Mouse (Mus musculus): ENCODE data around the gene Tcea3.

Tcea3 gene

GRCm38 (mm10) chr4:136239622-136240021 lies 7.9 kb upstream of the Tcea3 start:
- DNase-seq, result peak; percentile 87

DNA sequence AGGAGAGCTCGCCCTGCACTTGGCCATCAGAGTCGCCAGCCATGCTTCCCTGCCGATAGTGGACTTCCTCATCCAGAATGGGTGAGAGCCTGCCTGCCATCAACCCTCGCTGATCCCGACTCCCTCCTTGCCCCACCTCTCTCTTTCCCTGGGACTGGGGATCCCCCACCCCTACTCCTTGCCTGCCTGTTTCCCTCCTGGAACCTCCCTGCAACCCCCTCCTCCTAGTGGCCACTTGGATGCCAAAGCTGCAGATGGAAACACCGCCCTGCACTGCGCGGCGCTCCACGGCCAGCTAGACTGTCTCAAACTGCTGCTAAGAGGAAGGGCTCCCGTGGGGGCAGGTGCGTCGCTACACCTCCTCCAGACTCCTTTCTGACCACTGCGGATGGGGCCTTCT lies 7.4 kb upstream of the Tcea3 start:
- no peak for DNase-seq

DNA sequence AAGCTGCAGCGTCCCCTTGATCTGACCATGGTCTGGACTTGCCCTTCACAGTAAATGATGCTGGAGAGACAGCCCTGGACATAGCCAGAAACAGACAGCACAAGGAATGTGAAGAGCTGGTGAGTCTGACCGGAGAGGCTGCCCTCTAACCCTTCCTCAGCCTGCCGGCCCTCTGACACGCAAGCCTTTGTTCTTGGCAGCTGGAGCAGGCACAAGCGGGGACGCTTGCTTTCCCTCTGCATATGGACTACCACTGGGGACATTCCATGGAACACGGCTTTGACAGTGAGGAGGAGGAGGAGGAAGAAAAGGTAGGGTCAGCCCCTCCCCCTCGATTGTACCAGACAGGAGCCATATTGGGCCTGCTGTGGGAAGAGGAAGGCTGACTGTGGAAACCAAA lies 6.6 kb upstream of the Tcea3 start:
- DNase-seq, result no peak

DNA sequence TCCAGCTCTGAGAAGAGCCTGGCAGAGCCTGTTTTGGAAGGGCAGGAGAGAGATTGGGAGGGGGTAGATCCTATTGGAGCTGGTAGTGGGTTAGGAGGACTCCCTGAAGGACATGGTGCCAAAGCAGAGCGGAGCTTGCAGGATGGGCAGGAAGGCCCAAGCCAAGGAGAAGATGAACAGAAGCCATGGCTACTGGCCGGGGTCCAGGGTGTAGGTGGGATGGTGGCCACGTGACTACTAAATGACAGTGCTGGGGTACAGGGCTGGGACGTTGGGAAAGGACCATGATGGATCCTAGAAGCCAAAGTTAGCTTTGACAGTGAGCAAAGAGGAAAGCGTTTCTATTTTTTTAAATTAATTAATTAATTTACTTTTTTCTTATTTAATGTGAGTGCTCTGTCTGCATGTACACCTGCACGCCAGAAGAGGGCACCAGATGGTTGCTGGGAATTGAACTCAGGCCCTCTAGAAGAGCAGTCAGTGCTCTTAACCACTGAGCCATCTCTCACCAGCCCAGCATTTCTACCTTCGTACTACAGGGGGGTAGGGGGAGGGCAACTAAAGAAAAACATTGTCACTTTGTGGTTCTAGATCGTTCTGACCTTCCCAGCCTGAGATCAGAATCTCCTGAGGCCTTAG lies 5.3 kb upstream of the Tcea3 start:
- DNase-seq, result peak; percentile 44

GRCm38 (mm10) chr4:136242728-136243127 lies 4.8 kb upstream of the Tcea3 start:
- no peak for DNase-seq

DNA sequence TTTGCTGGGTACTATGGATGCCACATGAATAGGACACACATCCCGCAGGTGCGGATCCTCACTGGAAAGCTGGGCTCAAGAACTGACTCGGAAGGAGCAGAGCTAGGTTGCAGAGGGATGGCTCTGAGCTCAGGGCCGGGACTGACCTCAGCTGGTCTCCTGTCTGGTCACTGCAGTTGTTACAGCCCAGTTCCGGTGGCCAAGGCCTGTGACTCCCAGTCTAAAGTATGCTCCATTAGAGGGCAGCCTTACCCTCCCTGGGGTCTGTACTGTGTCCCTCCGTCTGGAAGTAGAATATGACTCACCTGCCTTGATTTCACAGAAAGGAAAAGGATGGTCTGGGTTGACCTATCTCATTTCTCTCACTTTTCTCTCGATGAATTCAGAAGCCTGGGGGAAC lies 3.3 kb upstream of the Tcea3 start:
- no peak for DNase-seq

DNA sequence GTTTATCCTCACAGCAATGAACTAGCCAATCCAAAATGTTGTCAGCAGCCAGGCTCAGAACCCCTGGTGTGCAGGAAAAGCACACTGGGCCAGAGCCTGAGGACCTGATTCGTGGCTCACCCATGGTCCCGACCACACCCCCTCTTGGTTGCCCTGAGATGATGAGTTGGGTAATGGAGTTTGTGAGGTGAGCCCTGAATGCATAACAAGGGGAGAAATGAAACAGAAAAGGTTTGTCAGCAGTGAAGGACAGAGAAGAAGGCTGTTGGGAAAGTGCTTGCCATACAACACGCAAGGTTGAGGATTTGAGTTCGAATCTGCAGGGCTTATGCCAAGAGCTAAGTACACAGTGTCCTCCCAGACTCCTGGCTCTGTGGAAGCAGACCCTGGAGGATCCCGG lies 1.8 kb upstream of the Tcea3 start:
- DNase-seq, result no peak

- peak; percentile 30 for DNase-seq
Observed at GRCm38 (mm10) chr4:136246568-136246969, 960 bp upstream of the Tcea3 start.

GRCm38 (mm10) chr4:136247386-136247728 lies 172 bp upstream of the Tcea3 start:
- no peak for DNase-seq

GRCm38 (mm10) chr4:136248464-136249331 lies 1.2 kb downstream of the Tcea3 start:
- DNase-seq, result peak; percentile 86

DNA sequence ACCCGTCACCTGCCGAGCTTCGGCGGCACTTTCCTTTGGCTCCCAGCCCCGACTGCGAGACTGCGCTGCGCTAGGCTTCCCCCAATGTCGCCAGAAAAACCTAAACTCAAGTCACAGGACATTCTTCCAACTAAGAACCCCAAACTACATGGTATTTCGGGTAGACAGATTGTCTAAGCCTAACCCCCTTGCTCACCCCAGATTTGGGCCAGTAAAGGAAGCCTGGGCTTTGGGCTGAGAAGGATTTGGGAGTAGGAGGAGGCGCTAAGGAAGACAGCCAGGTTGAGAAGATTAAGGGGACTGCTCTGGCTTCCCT lies 1.8 kb downstream of the Tcea3 start:
- no peak for DNase-seq

DNA sequence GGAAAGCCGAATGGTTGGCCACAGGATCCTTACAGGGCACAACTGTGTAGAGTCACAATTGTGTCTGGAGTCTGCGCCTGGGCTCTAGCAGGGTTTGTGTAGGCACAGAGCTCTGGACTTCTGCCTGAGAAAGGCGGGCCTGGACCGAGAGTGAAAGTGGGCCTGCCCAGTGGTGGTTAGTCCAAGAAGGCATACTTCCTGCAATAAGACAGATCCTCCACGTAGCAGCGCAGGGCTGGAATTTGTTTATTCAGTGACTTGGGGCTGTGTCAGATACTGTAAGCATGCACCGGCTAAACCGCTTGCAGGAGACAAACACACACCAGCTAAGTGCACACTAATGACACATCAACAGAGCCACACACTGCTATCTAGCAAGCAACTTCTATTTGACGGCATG lies 2.3 kb downstream of the Tcea3 start:
- peak; percentile 82 for DNase-seq

DNA sequence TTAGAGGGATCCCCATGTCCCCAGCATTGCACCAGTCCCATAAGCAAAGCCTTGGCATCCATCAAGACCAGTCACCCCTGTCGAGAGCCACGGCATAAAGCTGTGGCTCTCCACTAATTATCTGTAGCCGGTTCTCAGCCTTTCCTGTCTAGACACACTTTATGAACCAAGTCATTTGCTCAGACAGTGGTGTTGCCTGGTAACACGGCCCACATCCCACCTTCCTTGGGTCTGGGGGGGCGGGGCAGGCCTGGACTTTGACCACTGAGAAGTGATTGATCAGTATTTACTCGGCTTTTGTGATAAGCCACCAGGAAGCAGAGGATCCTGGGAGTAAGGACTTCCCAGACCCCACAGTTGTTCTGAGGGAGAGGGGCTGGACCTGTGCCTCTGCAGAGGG lies 8.4 kb downstream of the Tcea3 start:
- no peak for DNase-seq

DNA sequence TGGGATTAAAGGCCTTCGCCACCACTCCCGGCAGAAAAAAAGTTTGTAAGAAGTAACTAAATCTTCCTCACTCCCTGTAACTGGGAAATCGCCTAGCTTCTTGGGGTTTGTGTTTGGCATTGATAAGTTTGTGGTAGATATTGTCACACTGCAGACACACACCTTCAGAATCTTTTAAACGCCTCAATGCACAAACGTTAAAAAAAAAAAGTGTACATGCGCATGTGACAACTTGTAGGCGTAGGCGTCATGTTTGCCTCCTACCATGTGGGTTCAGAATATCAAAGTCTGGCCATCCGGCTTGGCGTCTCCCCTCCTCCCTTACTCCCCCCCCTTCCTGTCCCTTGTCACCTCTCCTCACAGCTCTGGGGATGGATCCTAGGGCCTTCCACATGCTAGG lies 9.2 kb downstream of the Tcea3 start:
- no peak for DNase-seq

DNA sequence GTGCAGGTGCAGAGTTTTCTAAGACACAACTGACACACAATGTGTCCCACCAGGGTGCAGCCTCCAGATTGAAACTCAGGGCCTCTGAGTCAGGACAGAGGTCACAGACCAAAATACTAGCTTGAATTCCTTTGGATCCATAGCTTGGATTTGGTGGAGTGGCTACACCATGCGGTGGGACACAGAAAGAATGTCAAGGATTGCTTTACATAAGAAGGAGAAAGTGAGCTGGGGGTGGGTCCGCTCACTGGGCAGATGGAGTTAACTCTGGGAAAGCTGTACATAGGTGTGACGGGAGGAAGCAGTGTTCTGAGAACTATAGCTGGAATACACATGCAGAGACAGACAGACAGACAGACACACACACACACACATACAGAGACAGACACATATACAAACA lies 12.4 kb downstream of the Tcea3 start:
- no peak for DNase-seq

DNA sequence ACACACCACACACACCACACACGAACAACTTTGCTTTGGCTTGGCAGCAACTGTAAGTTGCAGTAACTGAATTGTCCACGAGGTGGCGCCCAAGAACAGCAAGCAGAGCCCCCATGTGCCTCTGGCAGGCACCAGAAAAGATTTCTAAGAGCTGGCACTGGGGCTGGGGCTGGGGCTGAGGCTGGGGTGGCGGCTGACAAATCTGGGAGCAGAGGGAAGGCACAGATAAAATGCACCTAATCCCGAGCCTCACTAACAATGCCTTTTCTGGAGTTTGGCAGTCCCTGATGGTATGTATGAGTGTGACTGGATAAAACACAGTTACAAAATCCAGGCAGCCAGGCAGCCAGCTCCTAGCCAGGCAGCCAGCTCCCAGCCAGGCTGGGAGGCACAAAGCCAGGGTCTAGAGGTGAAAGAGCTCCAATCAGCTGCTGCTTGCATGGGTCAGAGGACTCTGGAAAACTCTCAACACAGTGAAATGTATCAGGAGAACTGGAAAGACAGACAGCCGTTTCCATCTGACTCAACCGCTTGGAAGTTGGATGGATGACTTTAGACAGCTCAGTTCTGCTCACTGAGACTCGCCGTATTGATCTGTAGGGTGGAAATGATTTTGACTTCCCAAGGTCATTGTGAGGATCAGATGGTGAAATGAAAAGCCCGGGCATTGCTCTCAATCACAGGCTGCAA lies 13.1 kb downstream of the Tcea3 start:
- peak; percentile 84 for DNase-seq

- peak; percentile 79 for DNase-seq
Observed at GRCm38 (mm10) chr4:136261912-136262311, 14.4 kb downstream of the Tcea3 start.

- DNase-seq, result no peak
Observed at GRCm38 (mm10) chr4:136263555-136263954, 16.0 kb downstream of the Tcea3 start.

DNA sequence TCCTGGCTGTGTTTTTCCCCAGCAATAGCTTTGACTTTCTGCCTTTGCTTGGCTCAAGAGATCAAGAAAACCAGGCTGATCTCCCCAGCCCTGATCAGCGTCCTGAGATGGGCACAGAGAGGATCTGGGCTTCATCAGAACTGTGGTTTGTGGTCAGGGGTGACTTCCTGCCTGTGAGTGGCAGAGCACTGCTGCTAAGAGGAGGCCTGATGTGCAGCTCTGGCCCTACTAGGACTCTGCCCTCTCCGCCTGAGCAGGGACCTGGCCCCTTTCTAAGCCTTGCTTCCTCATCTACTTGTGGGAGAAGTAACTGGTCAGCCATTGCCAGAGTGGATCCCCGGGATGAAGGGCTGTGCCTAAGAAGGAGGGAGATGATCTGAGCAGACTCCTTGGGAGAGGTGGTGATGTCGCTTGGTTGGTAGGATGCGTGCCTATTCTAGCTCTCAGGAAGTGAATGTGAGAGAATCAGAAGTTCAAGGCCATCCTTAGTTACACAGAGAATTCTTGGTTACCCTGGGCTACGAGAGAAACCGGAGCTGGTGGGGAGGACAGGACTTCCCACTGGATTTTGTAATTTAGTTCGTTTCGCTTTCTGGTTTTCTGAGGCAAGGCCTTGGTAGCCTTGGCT lies 19.3 kb downstream of the Tcea3 start:
- DNase-seq, result no peak

DNA sequence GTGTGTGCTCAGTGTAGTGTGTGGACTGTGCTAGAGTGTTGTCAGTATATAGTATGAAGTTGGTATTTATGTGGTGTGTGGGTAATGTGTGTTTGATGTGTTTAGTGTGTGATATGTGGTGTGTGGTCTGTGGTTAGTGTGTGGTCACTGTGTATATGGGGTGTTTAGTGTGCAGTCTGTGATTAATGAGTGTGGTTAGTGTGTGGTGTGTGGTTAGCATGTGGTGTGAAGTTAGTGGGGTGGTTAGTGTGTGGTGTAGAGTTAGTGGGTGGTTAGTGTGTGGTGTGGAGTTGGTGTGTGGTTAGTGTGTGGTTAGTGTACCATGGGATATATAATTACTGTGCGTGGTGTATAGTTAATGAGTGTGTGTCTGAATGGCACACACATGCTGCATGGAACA lies 21.4 kb downstream of the Tcea3 start:
- no peak for DNase-seq

DNA sequence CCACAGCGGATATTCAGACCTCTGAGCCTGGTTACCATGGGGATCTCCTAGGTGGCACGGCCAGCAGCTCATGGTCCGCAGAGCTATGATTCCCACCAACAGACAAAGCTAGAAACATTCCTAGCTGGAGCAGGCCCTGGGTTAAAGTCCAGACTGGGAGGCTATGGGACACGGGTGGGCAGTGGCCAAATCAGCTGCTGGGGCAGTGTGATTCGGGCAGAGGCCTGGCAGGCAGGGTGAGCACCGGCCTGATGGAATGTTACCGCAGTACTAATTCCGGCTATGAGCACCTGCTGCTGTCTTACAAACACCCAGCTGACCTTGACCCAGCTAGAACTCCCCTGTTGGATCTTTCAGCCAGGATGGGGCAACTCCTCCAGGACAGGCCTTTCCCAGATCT lies 23.1 kb downstream of the Tcea3 start:
- DNase-seq, result peak; percentile 50

- DNase-seq, result no peak
Observed at GRCm38 (mm10) chr4:136281097-136281496, 33.6 kb downstream of the Tcea3 start.

DNA sequence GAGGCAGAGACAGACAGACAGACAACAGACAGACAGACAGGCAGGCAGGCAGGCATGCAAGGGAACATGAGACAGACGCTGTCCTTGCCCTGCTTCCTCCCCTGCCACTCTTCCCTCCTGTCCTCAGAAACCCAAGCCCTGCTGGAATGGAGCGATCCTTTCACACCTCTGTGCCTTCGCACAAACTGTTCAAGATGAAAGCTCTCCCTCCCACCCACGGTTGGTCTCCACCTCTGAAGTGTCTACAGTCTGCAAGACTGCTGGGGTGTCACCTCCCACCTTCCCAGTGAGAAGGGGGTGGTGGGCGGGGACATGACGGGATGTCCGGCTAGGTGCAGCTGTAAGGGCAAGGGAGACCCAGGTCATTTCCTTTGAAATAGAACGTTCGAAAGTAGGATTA lies 34.1 kb downstream of the Tcea3 start:
- no peak for DNase-seq

Data from kidney, adult 9 months (tissue).